Mouse (Mus musculus) neural tube, embryonic 15.5 days (tissue): Measurements from ENCODE around the gene Olfr1118. TPM values are rescaled to one million over a fixed set of nuclear protein-coding genes. Genes with fewer than 3 reads are reported as not detected.
"Not testable (repeated sequence)": the region's sequence is repeated elsewhere in the genome, so short reads cannot be mapped to it uniquely, and the experiment has no call there.

Experiments used
- ATAC-seq: fragments of 200-750 bp; cut with Nextera tagmentation; 2 replicates; pipeline ENCODE4 v1.8.0; 2017; ENCODE audit warnings: mild to moderate bottlenecking, moderate TSS enrichment, moderate library complexity; ENCODE audit not compliant: low FRiP score
- H3K27ac ChIP-seq: fragments of 300-500 bp; sonication (generic); replicated peaks from 2 replicates; pipeline ENCODE4 v1.5.1; 2015; ENCODE audit warnings: mild to moderate bottlenecking, inconsistent platforms
- H3K27me3 ChIP-seq: fragments of 300-500 bp; sonication (generic); replicated peaks from 2 replicates; pipeline ENCODE4 v1.6.1; 2015; ENCODE audit warnings: inconsistent platforms
- H3K36me3 ChIP-seq: fragments of 300-500 bp; sonication (generic); 2 replicates; pipeline ENCODE4 v1.6.1; 2015; ENCODE audit warnings: inconsistent platforms
- H3K4me1 ChIP-seq: fragments of 300-500 bp; sonication (generic); 2 replicates; pipeline ENCODE4 v1.6.1; 2015; ENCODE audit warnings: inconsistent platforms
- H3K4me2 ChIP-seq: fragments of 300-500 bp; sonication (generic); 2 replicates; pipeline ENCODE4 v1.6.1; 2015; ENCODE audit warnings: inconsistent platforms, mild to moderate bottlenecking, moderate library complexity
- H3K4me3 ChIP-seq: fragments of 300-500 bp; sonication (generic); replicated peaks from 2 replicates; pipeline ENCODE4 v1.5.1; 2015; ENCODE audit warnings: mild to moderate bottlenecking, inconsistent platforms
- H3K9ac ChIP-seq: fragments of 300-500 bp; sonication (generic); replicated peaks from 2 replicates; pipeline ENCODE4 v1.6.1; 2015; ENCODE audit warnings: mild to moderate bottlenecking, inconsistent platforms
- H3K9me3 ChIP-seq: fragments of 300-500 bp; sonication (generic); replicated peaks from 2 replicates; pipeline ENCODE4 v1.6.1; 2016; ENCODE audit warnings: inconsistent platforms
- WGBS: fragments of 180-500 bp; shearing (Covaris S2); methylation state at CpG from one replicate; pipeline ENCODE4 v1.1.7; 2015; ENCODE audit warnings: mixed read lengths; 5-methylcytosine and 5-hydroxymethylcytosine counted together
- polyA plus RNA-seq: library from polyadenylated mRNA; unstranded; fragments of >200 nt; fragmentation: Nextera tagmentation; extraction: Ambion mirVana; gene quantifications from 2 replicates; pipeline ENCODE4 v1.2.1, GENCODE M21; 2015

Olfr1118 gene
- polyA plus RNA-seq = not detected in 2 replicates

GRCm38 (mm10) chr2:87307281-87307680 is at the start of gene Olfr1118:
Olfr1118 (plus strand) TSS chr2:87307581.
- Histone ChIP-seq H3K27ac (no peak within 1 kb of the TSS), H3K9me3 (no peaks in the 10 kb centered on the region), H3K4me2 (no peak within 1 kb of the TSS), H3K9ac (no peak within 1 kb of the TSS), H3K4me1 (no peaks in the 10 kb centered on the region), H3K4me3 (no peak within 1 kb of the TSS), H3K36me3 (no peaks in the 10 kb centered on the region), H3K27me3 (no peaks in the 10 kb centered on the region)
- 82% methylated on average over 1 of the region's 1 CpGs for WGBS
- ATAC-seq = no peak

- 89% methylated on average over 1 of the region's 1 CpGs for WGBS
- no peak for ATAC-seq
- Histone ChIP-seq H3K27me3 (no peaks in the 10 kb centered on the region), H3K9me3 (no peaks in the 10 kb centered on the region), H3K9ac (no peak within 1 kb of the TSS), H3K4me2 (no peak within 1 kb of the TSS), H3K4me3 (no peak within 1 kb of the TSS), H3K4me1 (no peaks in the 10 kb centered on the region), H3K36me3 (no peaks in the 10 kb centered on the region), H3K27ac (no peak within 1 kb of the TSS)
These were observed 40.1 kb upstream of the Olfr1118 start, which contains the start of gene Olfr1116 for GRCm38 (mm10) chr2:87267234-87267633. Olfr1116 (plus strand) TSS chr2:87267534.

GRCm38 (mm10) chr2:87293977-87294376 is 13.4 kb upstream of the Olfr1118 start:
- not testable (repeated sequence) for H3K9ac ChIP-seq, ATAC-seq, H3K4me3 ChIP-seq, H3K27me3 ChIP-seq, H3K4me1 ChIP-seq, H3K4me2 ChIP-seq, H3K9me3 ChIP-seq, H3K36me3 ChIP-seq, H3K27ac ChIP-seq

GRCm38 (mm10) chr2:87354515-87354914 is 47.1 kb downstream of the Olfr1118 start, which contains the start of gene Olfr1120:
Olfr1120 (plus strand) TSS chr2:87354815.
- Histone ChIP-seq H3K4me1 (no peaks in the 10 kb centered on the region), H3K4me3 (no peak within 1 kb of the TSS), H3K9ac (no peak within 1 kb of the TSS), H3K36me3 (no peaks in the 10 kb centered on the region), H3K27me3 (no peaks in the 10 kb centered on the region), H3K4me2 (no peak within 1 kb of the TSS), H3K27ac (no peak within 1 kb of the TSS), H3K9me3 (no peaks in the 10 kb centered on the region)
- 54% methylated on average over 2 of the region's 2 CpGs for WGBS
- no peak for ATAC-seq

- not testable (repeated sequence) for H3K4me2 ChIP-seq, H3K36me3 ChIP-seq, ATAC-seq, H3K27ac ChIP-seq, H3K27me3 ChIP-seq, H3K9me3 ChIP-seq, H3K9ac ChIP-seq, H3K4me1 ChIP-seq, H3K4me3 ChIP-seq
- WGBS = 96% methylated on average over 2 of the region's 2 CpGs
These were observed 52.7 kb downstream of the Olfr1118 start for GRCm38 (mm10) chr2:87360121-87360520.

Other genes with a start within 250 kb of the Olfr1118 start
- gene Olfr1107, start 231.8 kb upstream of the Olfr1118 start, polyA plus RNA-seq = not detected in 2 replicates
- not detected in 2 replicates for gene Olfr1109, start 211.6 kb upstream of the Olfr1118 start, polyA plus RNA-seq
- gene Olfr259, start 193.0 kb upstream of the Olfr1118 start, polyA plus RNA-seq = not detected in 2 replicates
- gene Olfr1110, start 167.3 kb upstream of the Olfr1118 start, polyA plus RNA-seq = not detected in 2 replicates
- gene Olfr1111, start 155.0 kb upstream of the Olfr1118 start, polyA plus RNA-seq = not detected in 2 replicates
- not detected in 2 replicates for gene Olfr1112, start 119.8 kb upstream of the Olfr1118 start, polyA plus RNA-seq
- not detected in 2 replicates for gene Olfr1113, start 98.6 kb upstream of the Olfr1118 start, polyA plus RNA-seq
- gene Olfr1115, start 59.6 kb upstream of the Olfr1118 start, polyA plus RNA-seq = not detected in 2 replicates
- not detected in 2 replicates for gene Olfr1116, start 40.0 kb upstream of the Olfr1118 start, polyA plus RNA-seq
- not detected in 2 replicates for gene Olfr1120, start 47.2 kb downstream of the Olfr1118 start, polyA plus RNA-seq
- gene Olfr1121, start 62.3 kb downstream of the Olfr1118 start, polyA plus RNA-seq = not detected in 2 replicates
- not detected in 2 replicates for gene Olfr1122, start 78.3 kb downstream of the Olfr1118 start, polyA plus RNA-seq
- gene Olfr1123, start 109.1 kb downstream of the Olfr1118 start, polyA plus RNA-seq = not detected in 2 replicates
- gene Olfr1124, start 122.7 kb downstream of the Olfr1118 start, polyA plus RNA-seq = 0.10 TPM in 1 of 2 replicates, not detected in the other
- not detected in 2 replicates for gene Olfr1126, start 146.4 kb downstream of the Olfr1118 start, polyA plus RNA-seq
- gene Pramel7, start 189.5 kb downstream of the Olfr1118 start, polyA plus RNA-seq = not detected in 2 replicates
- not detected in 2 replicates for gene Pramel6, start 199.0 kb downstream of the Olfr1118 start, polyA plus RNA-seq
- gene Olfr153, start 224.2 kb downstream of the Olfr1118 start, polyA plus RNA-seq = not detected in 2 replicates
- gene Olfr1128, start 238.0 kb downstream of the Olfr1118 start, polyA plus RNA-seq = not detected in 2 replicates